Mouse (Mus musculus) gastrocnemius, adult 2 months (tissue): Measurements from ENCODE around the gene Cept1. TPM values are rescaled to one million over a fixed set of nuclear protein-coding genes. Genes with fewer than 3 reads are reported as not detected.

Experiments used
- DNase-seq: peaks from one replicate; pipeline ENCODE4 v3.0.0; 2022
- H3K27ac ChIP-seq: fragments of 200-600 bp; 2 replicates; pipeline ENCODE4 v1.8.1; 2022; ENCODE audit warnings: mild to moderate bottlenecking
- H3K4me3 ChIP-seq: fragments of 200-600 bp; 2 replicates; pipeline ENCODE4 v1.8.1; 2022; ENCODE audit warnings: mild to moderate bottlenecking, moderate library complexity
- CTCF ChIP-seq: fragments of 200-600 bp; IDR thresholded peaks from 2 replicates; pipeline ENCODE4 v1.8.1; 2022; ENCODE audit warnings: antibody characterized with exemption, mild to moderate bottlenecking, moderate library complexity
- intact Hi-C: fragments of 180-260 bp; cut with DNase I; formaldehyde crosslinking; loops from one replicate; pipeline ENCODE4 v1.15.1; 2025
- total RNA-seq, 2 experiments: library from RNA; stranded (reverse); gene quantifications; 2 replicates each; pipeline ENCODE4 v1.2.3; 2021

The Cept1 gene
- total RNA-seq, 2 experiments from 2014 or later, result 24.8 to 27.0 TPM

GRCm38 (mm10) chr3:106452616-106453015 lies 95.0 kb downstream of the Cept1 start:
- TF ChIP-seq CTCF, result no peak
- no peak overlapping the region for H3K4me3 ChIP-seq
- intact Hi-C loops, result no loop called here
- DNase-seq, result no peak
- no peak overlapping the region for H3K27ac ChIP-seq

Other genes with a start within 250 kb of the Cept1 start
- not detected for gene Chil6, start 141.6 kb downstream of the Cept1 start, total RNA-seq
- gene Dennd2d, start 65.4 kb downstream of the Cept1 start, total RNA-seq, result under 1 TPM in 1 of 2 experiments, not detected in 1; 0.08 TPM
- 100 to 1,000 TPM in 1 of 2 experiments, 10 to 100 TPM in 1; 94.2 to 101 TPM for gene Dram2, start within 50 bp of the Cept1 start, total RNA-seq
- gene Lrif1, start 137.2 kb upstream of the Cept1 start, total RNA-seq, result 10 to 100 TPM in 1 of 2 experiments, 1 to 10 TPM in 1; 8.9 to 10.6 TPM
- gene Cd53, start 242.3 kb upstream of the Cept1 start, total RNA-seq, result 1 to 10 TPM in 1 of 2 experiments, under 1 TPM in 1; 0.89 to 1.2 TPM